Mouse (Mus musculus) layer of hippocampus, adult 18-20 months (tissue): ENCODE measurements at regions not wholly inside any gene's neighbourhood (a gene's known extent, or its start where the extent isn't known, plus 50 kb on each side); places are given as distances from the start of the nearest gene placed in this dataset.
"Not testable (repeated sequence)": the region's sequence is repeated elsewhere in the genome, so short reads cannot be mapped to it uniquely, and the experiment has no call there.

Experiments
- DNase-seq, 2 experiments: peaks; one replicate each; pipeline ENCODE4 v3.0.0; 2022; ENCODE audit warnings: low spot score in 2 of 2

- peak; percentile 3 to 55 for DNase-seq
Observed at GRCm38 (mm10) chr10:27761402-27761801, 141.8 kb upstream of the Lama2 start.

GRCm38 (mm10) chr10:27802368-27802767 is 182.8 kb upstream of the Lama2 start:
- DNase-seq = peak; percentile 13 to 45

GRCm38 (mm10) chr10:27809539-27809938 is 190.0 kb upstream of the Lama2 start:
- DNase-seq = no peak

- DNase-seq = not testable (repeated sequence)
Observed at GRCm38 (mm10) chr10:27825671-27826070, 206.1 kb upstream of the Lama2 start.

GRCm38 (mm10) chr10:27828346-27828745 is 208.8 kb upstream of the Lama2 start:
- DNase-seq = no peak

DNA sequence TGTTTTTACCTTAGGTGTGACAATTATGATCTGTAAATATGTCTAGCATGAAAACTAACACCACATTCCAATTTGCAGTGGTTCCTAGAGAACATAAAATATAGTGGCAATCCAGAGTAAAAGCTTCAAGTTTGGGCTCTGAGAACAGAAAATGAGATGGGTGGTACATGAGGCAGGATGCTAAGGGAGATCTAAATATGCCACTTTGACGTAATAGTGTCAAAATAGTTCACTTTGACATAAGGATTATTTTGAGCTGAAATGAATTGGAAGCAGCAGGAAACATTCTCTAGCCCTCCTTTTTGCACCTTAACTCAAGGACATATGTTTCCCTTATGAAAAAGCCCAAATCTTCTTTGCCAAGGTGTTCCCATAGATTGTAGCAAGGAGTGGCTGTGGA is 219.1 kb upstream of the Lama2 start:
- DNase-seq = no peak

DNA sequence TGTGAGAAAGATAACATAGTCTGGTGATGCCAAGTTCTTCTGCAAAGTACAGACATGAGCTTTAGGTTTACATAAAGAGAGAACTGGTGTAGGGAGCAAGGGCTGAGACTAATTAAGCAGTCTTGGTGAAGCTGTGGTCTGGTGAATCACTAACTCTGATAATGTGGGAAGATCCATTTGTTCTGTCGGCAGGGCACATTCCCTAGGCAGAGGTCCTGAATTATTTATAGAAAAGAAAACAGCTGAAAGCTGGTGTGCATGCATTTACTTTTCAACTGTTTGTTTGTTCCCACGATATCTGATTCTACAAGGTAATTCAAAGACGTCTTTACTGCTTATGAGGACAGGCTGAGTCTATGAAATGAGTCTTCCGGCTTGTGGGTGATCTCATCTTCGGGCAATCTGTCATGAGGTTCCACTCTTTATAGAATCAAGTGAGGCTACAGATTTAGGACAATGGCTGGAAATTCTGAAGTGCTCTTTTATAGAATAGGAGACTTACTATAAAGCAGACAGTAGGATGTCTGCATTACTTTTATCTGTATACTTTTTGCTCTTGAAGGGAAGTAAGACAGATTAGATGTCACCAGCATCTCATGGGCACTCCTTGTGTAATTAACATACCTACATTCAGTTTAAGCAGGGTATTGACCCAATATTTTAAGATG is 221.6 kb upstream of the Lama2 start:
- peak in 1 of 2 experiments; percentile 6 for DNase-seq

- DNase-seq = peak in 1 of 2 experiments; percentile 47
Observed at GRCm38 (mm10) chr10:27843010-27843409, 223.5 kb upstream of the Lama2 start.

DNA sequence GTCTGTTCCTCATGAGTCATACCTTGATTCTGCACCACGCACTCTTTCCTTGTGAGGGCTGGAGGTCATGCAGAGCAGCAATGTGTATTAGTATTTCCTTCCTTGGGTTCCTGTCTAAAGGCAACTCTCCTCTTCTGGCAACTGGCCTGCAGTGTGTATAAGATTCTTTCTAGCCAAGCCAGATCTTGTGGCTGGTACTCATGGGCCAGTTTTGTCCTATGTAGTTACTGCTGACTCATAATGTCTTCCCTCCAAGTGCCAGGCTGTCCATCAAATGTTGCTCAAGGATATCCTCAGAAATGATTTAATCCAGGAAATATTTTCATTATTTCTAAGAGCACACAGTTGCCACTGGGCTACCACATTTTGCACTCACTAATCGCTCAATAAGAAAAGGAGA is 211.0 kb upstream of the Ptprk start:
- DNase-seq = no peak

GRCm38 (mm10) chr10:27880867-27881266 is 193.8 kb upstream of the Ptprk start:
- no peak for DNase-seq

- DNase-seq = peak in 1 of 2 experiments; percentile 62
Observed at GRCm38 (mm10) chr10:27891778-27892512, 182.7 kb upstream of the Ptprk start.

DNA sequence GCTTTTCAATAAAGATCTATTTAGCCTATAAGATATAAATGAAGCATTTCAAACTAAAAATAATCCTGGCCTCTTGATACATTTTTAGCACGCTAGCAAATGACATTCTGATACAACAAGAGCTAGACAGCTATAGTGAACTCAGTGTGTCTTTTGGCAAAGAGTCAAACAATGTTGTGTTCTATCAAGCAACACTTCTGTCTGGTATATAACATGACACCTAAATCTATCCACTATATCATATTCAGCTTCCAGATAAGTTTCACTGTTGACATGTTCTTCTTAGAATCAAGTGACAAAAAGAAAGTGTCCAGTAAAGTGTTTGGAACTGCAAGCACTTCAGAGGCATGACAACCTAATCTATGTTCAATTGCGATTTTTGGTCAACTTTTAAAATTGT is 158.2 kb upstream of the Ptprk start:
- DNase-seq = no peak

DNA sequence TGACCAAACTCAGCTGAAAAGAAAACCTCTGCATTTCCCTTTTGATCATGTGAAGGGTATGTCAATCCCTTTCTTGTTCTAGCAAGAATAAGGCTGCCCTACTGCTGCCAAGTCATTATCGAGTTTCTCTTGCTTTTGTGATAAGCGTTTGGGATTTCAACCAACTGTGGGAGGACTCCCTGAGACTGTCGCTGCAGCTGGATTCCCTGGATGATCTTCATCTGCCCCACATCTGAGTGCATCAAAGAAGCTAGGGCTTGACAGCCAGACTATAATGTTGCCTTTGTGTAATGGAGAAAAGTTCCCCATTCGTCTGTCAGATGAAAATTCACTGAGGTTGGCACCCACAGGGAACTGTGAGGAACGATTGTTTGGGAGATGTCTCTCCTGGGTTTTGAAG is 147.4 kb upstream of the Ptprk start:
- DNase-seq = no peak

GRCm38 (mm10) chr10:27942136-27942535 is 132.5 kb upstream of the Ptprk start:
- peak; percentile 16 to 68 for DNase-seq

GRCm38 (mm10) chr10:27949127-27949526 is 125.5 kb upstream of the Ptprk start:
- DNase-seq = no peak

GRCm38 (mm10) chr10:27968202-27968601 is 106.4 kb upstream of the Ptprk start:
- no peak for DNase-seq

GRCm38 (mm10) chr10:27984047-27984446 is 90.6 kb upstream of the Ptprk start:
- DNase-seq = no peak

- no peak for DNase-seq
Observed at GRCm38 (mm10) chr10:27985068-27985467, 89.6 kb upstream of the Ptprk start.

- DNase-seq = no peak
Observed at GRCm38 (mm10) chr10:27987026-27987425, 87.6 kb upstream of the Ptprk start.

GRCm38 (mm10) chr10:27988066-27988465 is 86.6 kb upstream of the Ptprk start:
- DNase-seq = no peak

DNA sequence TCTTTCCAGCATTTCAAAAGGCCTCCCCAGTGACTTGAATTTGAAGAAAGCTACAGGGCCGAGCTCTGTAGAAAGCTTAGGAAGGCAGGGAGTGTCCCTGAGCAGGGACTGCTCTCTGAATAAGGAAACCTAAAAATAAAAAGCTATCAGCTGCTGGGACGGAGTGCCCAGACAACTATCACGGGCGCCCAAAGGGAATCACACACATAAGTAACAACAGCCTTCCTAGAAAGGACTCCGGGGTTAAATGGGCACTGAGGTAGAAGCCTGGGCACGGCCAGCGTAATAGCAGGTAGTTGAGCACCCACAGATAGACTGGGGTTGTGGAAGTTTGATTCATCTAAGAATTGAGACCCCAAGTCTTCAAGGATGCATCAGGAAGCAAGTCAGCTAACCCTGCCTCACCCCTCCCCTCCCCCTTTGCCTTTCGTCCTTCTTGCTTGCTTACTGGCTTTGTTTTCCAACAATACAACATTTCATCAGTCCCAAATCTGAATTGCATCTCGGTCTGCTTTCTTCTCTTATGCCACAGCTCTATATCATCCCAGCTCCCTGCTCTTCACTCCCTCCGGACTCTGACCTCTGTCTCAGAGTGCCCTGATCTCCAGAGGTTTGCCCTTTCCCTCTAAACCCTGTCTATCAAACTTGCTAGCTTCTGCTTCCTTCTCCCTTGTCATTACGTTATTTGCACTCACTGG is 84.1 kb upstream of the Ptprk start:
- DNase-seq = no peak

DNA sequence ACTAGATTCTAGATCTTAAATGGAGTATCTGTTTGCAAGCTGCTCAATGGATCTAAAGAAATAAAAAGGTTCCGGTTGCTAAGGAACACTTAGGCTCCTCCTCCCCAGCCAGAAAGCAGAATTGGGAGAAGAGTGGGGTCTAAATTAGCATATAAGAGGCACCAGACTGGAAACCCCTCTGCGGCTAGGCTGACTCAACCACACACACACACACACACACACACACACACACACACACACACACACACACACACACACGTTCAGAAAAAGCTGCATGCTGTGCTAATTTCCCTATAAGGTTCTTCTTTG is 83.6 kb upstream of the Ptprk start:
- peak in 1 of 2 experiments; percentile 9 for DNase-seq
